Mouse (Mus musculus) cerebellum, adult 11 months (tissue): ENCODE results near the gene Ube3c.

ENCODE experiments used
- DNase-seq: peaks from one replicate; pipeline ENCODE4 v3.0.0; 2022

The Ube3c gene

GRCm38 (mm10) chr5:29676445-29676844, 107.4 kb downstream of the Ube3c start:
- no peak for DNase-seq

- DNase-seq, result no peak
These were observed 116.0 kb downstream of the Ube3c start for GRCm38 (mm10) chr5:29685085-29685484.

GRCm38 (mm10) chr5:29687671-29688070, 118.6 kb downstream of the Ube3c start:
- no peak for DNase-seq

- no peak for DNase-seq
These were observed 119.3 kb downstream of the Ube3c start for GRCm38 (mm10) chr5:29688352-29688751.

- DNase-seq, result no peak
These were observed 129.5 kb downstream of the Ube3c start for GRCm38 (mm10) chr5:29698493-29698892.

GRCm38 (mm10) chr5:29699520-29700202, 130.6 kb downstream of the Ube3c start:
- no peak for DNase-seq

GRCm38 (mm10) chr5:29707241-29707640, 138.2 kb downstream of the Ube3c start:
- DNase-seq, result no peak

- DNase-seq, result no peak
These were observed 139.2 kb downstream of the Ube3c start for GRCm38 (mm10) chr5:29708258-29708657.

- no peak for DNase-seq
These were observed 142.6 kb downstream of the Ube3c start for GRCm38 (mm10) chr5:29711631-29712030.

GRCm38 (mm10) chr5:29712906-29713305, 143.9 kb downstream of the Ube3c start:
- no peak for DNase-seq

- no peak for DNase-seq
These were observed 152.1 kb downstream of the Ube3c start for GRCm38 (mm10) chr5:29721159-29721558.

GRCm38 (mm10) chr5:29725369-29725768, 156.3 kb downstream of the Ube3c start:
- no peak for DNase-seq
